Mouse (Mus musculus): Measurements from ENCODE around the gene Slc25a28. TPM values are rescaled to one million over a fixed set of nuclear protein-coding genes. Genes with fewer than 3 reads are reported as not detected.
A peak's percentile ranks its signal among the peaks of the same experiment; 100 is the strongest.

The Slc25a28 gene
- total and polyA plus RNA-seq, 2 experiments from 2014 or later: 16.1 to 53.1 TPM

DNA sequence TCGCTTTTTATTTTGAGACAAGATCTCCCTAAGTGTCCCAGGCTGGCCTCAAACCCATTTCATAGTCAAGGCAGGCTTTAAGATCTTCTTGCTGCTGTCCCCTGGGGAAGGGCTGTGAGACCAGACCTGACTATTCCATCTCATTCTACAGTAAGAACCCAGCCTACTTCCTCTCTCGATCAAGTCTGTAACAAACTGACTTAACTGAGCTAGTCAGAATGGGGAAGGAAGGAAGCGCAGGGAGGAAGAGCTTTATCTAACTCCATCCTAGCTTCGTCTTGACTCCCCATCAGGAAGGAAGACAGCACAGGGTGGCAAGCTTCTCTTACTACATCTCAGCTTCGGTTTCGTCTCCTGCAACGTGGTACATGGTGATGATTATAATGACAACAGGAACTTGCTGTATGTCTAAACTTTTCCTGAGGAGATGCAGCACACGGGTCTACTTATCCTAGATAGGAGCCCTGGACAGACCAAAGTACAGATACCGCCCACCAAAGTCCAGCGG, 4.8 kb upstream of the Slc25a28 start:
- H3K27me3 ChIP-seq (ENCODE audit: insufficient read depth, low read length): no peaks in the 10 kb centered on the region
- no peak for TF ChIP-seq CTCF (IDR thresholded peaks at IDR 0.05; ENCODE audit: low read depth)
- 82% methylated on average over 10 of the region's 10 CpGs for WGBS
- H3K4me3 ChIP-seq (ENCODE audit: low read length): no peak overlapping the region
- no peak overlapping the region for H3K27ac ChIP-seq
- no peaks in the 10 kb centered on the region for H3K9me3 ChIP-seq (ENCODE audit: low read length)
- no peak overlapping the region for H3K4me2 ChIP-seq (ENCODE audit: low read depth, low read length)
- ATAC-seq (no peak), DNase-seq (ENCODE audit: low spot score) (no peak)
- H3K36me3 ChIP-seq (ENCODE audit: insufficient read depth, low read length): no peaks in the 10 kb centered on the region
- peaks cover 6% of the 10 kb centered on the region for H3K4me1 ChIP-seq (ENCODE audit: insufficient read depth, low read length)
- H3K9ac ChIP-seq (replicated peaks; ENCODE audit: low read length): no peak overlapping the region

DNA sequence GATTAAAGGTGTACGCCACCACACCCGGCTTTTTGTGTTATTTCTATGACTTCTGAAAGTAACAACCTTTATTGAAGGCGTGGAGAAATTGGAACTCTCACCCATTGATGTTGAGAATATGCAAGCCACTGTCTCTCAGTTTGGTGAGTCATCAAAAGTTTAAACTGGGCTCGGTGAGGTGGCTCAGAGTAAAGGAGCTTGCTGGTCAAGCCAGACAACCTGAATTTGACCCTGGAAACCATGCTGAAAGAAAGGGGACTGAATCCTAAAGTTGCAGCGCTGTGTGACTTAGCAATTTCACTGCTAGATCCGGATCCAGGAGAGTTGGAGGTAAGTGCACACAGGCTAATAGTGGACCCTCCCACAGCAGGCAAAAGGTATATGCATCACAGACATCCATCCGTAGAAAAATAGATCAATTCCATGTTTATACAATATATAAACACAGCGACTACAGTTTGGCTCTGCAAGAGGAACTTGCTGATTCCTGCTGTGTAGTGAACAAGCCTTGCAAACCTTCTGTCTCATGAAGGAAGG, 3.9 kb upstream of the Slc25a28 start:
- no peaks in the 10 kb centered on the region for H3K27me3 ChIP-seq (ENCODE audit: insufficient read depth, low read length)
- peaks cover 8% of the 10 kb centered on the region for H3K4me1 ChIP-seq (ENCODE audit: insufficient read depth, low read length)
- no peak overlapping the region for H3K4me3 ChIP-seq (ENCODE audit: low read length)
- no peaks in the 10 kb centered on the region for H3K36me3 ChIP-seq (ENCODE audit: insufficient read depth, low read length)
- ATAC-seq: no peak
- H3K9me3 ChIP-seq (ENCODE audit: low read length): no peaks in the 10 kb centered on the region
- no peak for DNase-seq (ENCODE audit: low spot score)
- no peak overlapping the region for H3K27ac ChIP-seq
- no peak overlapping the region for H3K9ac ChIP-seq (replicated peaks; ENCODE audit: low read length)
- no peak overlapping the region for H3K4me2 ChIP-seq (ENCODE audit: low read depth, low read length)
- 85% methylated on average over 8 of the region's 8 CpGs for WGBS
- no peak for TF ChIP-seq CTCF (IDR thresholded peaks at IDR 0.05; ENCODE audit: low read depth)

DNA sequence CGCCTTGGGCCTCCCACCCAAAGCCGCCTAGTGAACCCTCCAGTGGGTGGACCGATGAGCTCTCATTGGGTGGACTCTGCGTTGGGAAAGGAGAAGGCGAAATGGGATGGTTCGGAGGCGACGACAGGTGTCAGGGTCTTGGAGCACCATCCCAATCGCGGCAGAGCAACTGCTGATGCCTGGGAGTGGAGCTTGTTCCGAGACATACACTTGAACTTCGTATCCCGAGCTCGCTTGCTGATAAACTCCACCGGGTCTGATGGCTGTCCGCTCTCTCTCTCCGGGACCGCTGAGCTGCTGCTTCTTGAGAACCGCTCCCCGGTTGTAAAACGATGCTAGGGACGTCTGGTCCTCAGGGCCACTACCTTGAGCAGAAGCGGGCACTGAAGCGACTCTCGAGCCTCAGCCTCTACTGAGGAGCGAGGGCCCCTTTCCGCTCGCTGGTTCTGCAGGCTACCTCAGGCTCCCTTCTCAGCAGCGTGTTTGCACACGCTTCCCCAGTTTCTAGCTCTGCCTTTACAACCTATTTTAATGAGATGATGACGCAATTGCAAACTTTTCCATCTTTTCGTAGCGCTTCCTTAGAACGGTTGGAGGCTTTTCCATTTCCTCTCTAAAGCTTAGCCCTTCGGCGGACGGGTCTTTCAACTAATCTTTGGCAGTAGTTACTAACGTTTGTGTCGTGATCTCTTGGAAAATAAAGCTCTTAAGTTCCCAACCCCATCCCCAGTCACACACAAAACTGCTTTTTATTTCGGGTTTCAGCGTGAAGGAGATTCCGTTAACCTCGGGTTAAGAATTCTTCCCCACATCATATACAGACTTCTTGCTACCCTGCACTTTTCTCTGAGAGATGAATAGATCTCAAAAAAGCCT, 1.1 kb upstream of the Slc25a28 start:
- H3K9me3 ChIP-seq (ENCODE audit: low read length): no peaks in the 10 kb centered on the region
- WGBS: 2% methylated on average over 43 of the region's 43 CpGs
- peak overlapping the region; percentile 99 for H3K27ac ChIP-seq
- DNase-seq (ENCODE audit: low spot score) (peak; percentile 50), ATAC-seq (no peak)
- H3K4me1 ChIP-seq (ENCODE audit: insufficient read depth, low read length): peaks cover 21% of the 10 kb centered on the region
- H3K4me2 ChIP-seq (ENCODE audit: low read depth, low read length): peak overlapping the region; percentile 93
- no peaks in the 10 kb centered on the region for H3K36me3 ChIP-seq (ENCODE audit: insufficient read depth, low read length)
- H3K27me3 ChIP-seq (ENCODE audit: insufficient read depth, low read length): no peaks in the 10 kb centered on the region
- no peak for TF ChIP-seq CTCF (IDR thresholded peaks at IDR 0.05; ENCODE audit: low read depth)
- H3K9ac ChIP-seq (replicated peaks; ENCODE audit: low read length): peak overlapping the region; percentile 72
- H3K4me3 ChIP-seq (ENCODE audit: low read length): peak overlapping the region; percentile 86

DNA sequence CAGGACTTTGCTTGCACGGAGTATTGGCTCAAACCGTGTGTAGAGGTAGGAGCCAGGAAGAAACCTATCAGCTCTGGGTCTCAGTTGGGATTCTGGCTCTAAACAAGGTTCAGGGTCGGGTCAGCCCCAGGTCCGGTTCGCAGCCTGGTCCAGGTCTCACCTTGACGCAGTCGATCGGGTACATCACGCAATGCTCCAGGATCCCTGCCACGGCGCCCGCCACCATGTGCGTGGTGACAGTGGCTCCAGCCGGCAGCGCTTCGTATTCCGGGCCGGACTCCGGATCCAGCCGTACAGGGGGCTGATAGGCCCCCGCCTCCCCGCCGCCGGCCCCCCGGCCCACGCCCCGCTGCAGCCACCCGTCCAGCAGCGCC, 378 bp downstream of the Slc25a28 start:
- H3K4me1 ChIP-seq (ENCODE audit: insufficient read depth, low read length): peaks cover 21% of the 10 kb centered on the region
- ATAC-seq (no peak; the same call in 1 of the 2 replicates), DNase-seq (ENCODE audit: low spot score) (no peak)
- H3K36me3 ChIP-seq (ENCODE audit: insufficient read depth, low read length): no peaks in the 10 kb centered on the region
- H3K4me2 ChIP-seq (ENCODE audit: low read depth, low read length): peak overlapping the region; percentile 90
- H3K9ac ChIP-seq (replicated peaks; ENCODE audit: low read length): peak overlapping the region; percentile 88
- no peaks in the 10 kb centered on the region for H3K9me3 ChIP-seq (ENCODE audit: low read length)
- no peak for TF ChIP-seq CTCF (IDR thresholded peaks at IDR 0.05; ENCODE audit: low read depth)
- peak overlapping the region; percentile 88 for H3K27ac ChIP-seq
- peak overlapping the region; percentile 86 for H3K4me3 ChIP-seq (ENCODE audit: low read length)
- WGBS: under 1% methylated on average over 27 of the region's 29 CpGs
- no peaks in the 10 kb centered on the region for H3K27me3 ChIP-seq (ENCODE audit: insufficient read depth, low read length)

DNA sequence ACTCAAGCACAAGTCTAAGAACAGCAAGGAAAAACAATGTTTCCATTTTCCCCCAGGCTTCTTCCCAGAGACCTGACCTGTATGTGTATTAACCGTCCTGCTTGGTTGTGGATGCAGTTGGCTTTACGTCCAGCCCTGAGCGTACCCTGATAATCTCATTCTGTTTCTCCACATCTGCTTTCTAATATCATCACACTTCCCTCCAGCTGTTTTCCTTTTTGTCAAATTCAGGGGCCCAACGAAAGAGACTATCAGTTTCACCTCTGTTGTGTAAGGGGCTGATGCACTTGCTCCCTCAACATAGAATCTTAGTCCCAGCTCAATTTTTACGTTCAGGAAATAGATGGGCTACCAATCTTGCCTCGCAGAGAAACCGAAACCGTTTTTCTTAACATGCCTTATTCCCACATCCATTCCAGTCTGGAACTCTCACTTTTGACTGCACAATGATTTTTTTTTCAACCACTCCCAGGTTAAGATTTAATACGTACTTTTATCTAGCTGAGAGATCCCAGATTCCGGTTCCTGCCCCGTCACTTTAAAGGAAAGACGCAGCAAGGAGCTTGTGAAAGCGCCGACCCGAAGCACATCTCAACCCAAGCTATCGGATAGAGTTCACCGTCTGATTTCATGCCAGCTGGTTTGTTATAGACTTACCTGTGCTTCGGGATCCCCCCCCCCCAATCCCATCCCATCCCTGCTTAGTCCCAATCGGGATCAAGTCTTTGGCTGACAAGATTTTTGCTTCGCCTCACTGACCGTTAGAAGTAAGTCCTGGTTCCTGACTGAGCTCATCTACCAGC, 967 bp downstream of the Slc25a28 start:
- ATAC-seq (no peak), DNase-seq (ENCODE audit: low spot score) (no peak)
- Histone ChIP-seq H3K36me3 (ENCODE audit: insufficient read depth, low read length) (no peaks in the 10 kb centered on the region), H3K4me1 (ENCODE audit: insufficient read depth, low read length) (peaks cover 21% of the 10 kb centered on the region), H3K9ac (replicated peaks; ENCODE audit: low read length) (peak overlapping the region; percentile 88), H3K4me2 (ENCODE audit: low read depth, low read length) (peak overlapping the region; percentile 90), H3K27me3 (ENCODE audit: insufficient read depth, low read length) (no peaks in the 10 kb centered on the region), H3K27ac (peak overlapping the region; percentile 88; the same call in 1 of the 2 replicates), H3K9me3 (ENCODE audit: low read length) (no peaks in the 10 kb centered on the region), H3K4me3 (ENCODE audit: low read length) (peak overlapping the region; percentile 86)
- no peak for TF ChIP-seq CTCF (IDR thresholded peaks at IDR 0.05; ENCODE audit: low read depth)
- WGBS: 8% methylated on average over 21 of the region's 21 CpGs

DNA sequence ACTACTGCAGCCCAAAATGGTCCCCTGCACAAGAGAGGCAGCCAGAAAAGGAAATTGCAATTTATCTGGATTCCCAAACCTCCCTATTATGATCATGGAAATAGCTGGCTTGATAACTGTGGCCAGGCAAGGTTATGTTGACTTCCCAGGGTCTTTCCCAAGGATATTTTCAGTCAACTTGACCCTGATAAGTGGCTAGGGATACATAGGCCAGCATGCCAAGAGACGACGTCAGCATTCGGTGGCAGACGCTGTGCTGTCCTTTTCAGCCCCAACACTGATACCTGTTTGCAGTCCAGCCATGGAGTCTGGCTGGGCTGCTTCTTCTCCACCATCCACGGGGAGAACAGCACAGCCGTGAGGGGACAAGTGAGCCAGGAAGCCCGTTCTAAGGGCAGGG, 3.6 kb downstream of the Slc25a28 start:
- H3K4me2 ChIP-seq (ENCODE audit: low read depth, low read length): no peak overlapping the region
- no peaks in the 10 kb centered on the region for H3K9me3 ChIP-seq (ENCODE audit: low read length)
- H3K4me3 ChIP-seq (ENCODE audit: low read length): no peak overlapping the region
- no peaks in the 10 kb centered on the region for H3K36me3 ChIP-seq (ENCODE audit: insufficient read depth, low read length)
- H3K4me1 ChIP-seq (ENCODE audit: insufficient read depth, low read length): peaks cover 16% of the 10 kb centered on the region
- no peak for TF ChIP-seq CTCF (IDR thresholded peaks at IDR 0.05; ENCODE audit: low read depth)
- H3K27me3 ChIP-seq (ENCODE audit: insufficient read depth, low read length): no peaks in the 10 kb centered on the region
- ATAC-seq: no peak
- DNase-seq (ENCODE audit: low spot score): no peak
- no peak overlapping the region for H3K27ac ChIP-seq
- no peak overlapping the region for H3K9ac ChIP-seq (replicated peaks; ENCODE audit: low read length)
- WGBS: 81% methylated on average over 7 of the region's 7 CpGs
